Mouse (Mus musculus): ENCODE measurements around the gene Ccl11. TPM values are rescaled to one million over a fixed set of nuclear protein-coding genes. Genes with fewer than 3 reads are reported as not detected.

Ccl11 gene
- polyA plus RNA-seq, 1 experiment from 2014 or later, result 3.3 TPM

- no peak within 1 kb of the TSS for H3K9ac ChIP-seq (ENCODE audit: low read length)
- H3K27ac ChIP-seq (ENCODE audit: low read length), result no peak within 1 kb of the TSS
- no peak within 1 kb of the TSS for H3K4me2 ChIP-seq (ENCODE audit: low read depth, low read length)
- ATAC-seq (replicated peaks; ENCODE audit: extremely low read depth, insufficient read depth, low FRiP score), result no peak
- no peak within 1 kb of the TSS for H3K4me3 ChIP-seq (ENCODE audit: low read length)
- no peaks in the 10 kb centered on the region for H3K27me3 ChIP-seq (ENCODE audit: control insufficient read depth, insufficient read depth, low read length)
- H3K4me1 ChIP-seq (ENCODE audit: control insufficient read depth, insufficient read depth, low read length), result no peaks in the 10 kb centered on the region
- no peaks in the 10 kb centered on the region for H3K9me3 ChIP-seq (replicated peaks; ENCODE audit: control insufficient read depth, low read length)
- WGBS, result 46% methylated on average over 2 of the region's 2 CpGs
- no peaks in the 10 kb centered on the region for H3K36me3 ChIP-seq (ENCODE audit: control insufficient read depth, insufficient read depth)
Measured at GRCm38 (mm10) chr11:82101529-82101928, 43.9 kb downstream of the Ccl11 start, which contains the start of gene Ccl12. Gene Ccl12, plus strand, starts transcription at chr11:82101845.

- Histone ChIP-seq H3K27ac (ENCODE audit: low read length) (no peak overlapping the region), H3K4me2 (ENCODE audit: low read depth, low read length) (no peak overlapping the region), H3K9ac (ENCODE audit: low read length) (no peak overlapping the region), H3K9me3 (replicated peaks; ENCODE audit: control insufficient read depth, low read length) (no peaks in the 10 kb centered on the region), H3K4me3 (ENCODE audit: low read length) (no peak overlapping the region), H3K36me3 (ENCODE audit: control insufficient read depth, insufficient read depth) (no peaks in the 10 kb centered on the region), H3K27me3 (ENCODE audit: control insufficient read depth, insufficient read depth, low read length) (no peaks in the 10 kb centered on the region), H3K4me1 (ENCODE audit: control insufficient read depth, insufficient read depth, low read length) (no peaks in the 10 kb centered on the region)
- ATAC-seq (replicated peaks; ENCODE audit: extremely low read depth, insufficient read depth, low FRiP score), result no peak
Measured at GRCm38 (mm10) chr11:82109611-82110010, 52.0 kb downstream of the Ccl11 start.

- no peak overlapping the region for H3K4me2 ChIP-seq (ENCODE audit: low read depth, low read length)
- ATAC-seq (replicated peaks; ENCODE audit: extremely low read depth, insufficient read depth, low FRiP score), result no peak
- 56% methylated on average over 6 of the region's 6 CpGs for WGBS
Measured at GRCm38 (mm10) chr11:82110372-82111248, 53.0 kb downstream of the Ccl11 start.

More at GRCm38 (mm10) chr11:82110372-82111248, 53.0 kb downstream of the Ccl11 start:
- Histone ChIP-seq H3K4me1 (ENCODE audit: control insufficient read depth, insufficient read depth, low read length) (no peaks in the 10 kb centered on the region), H3K9me3 (replicated peaks; ENCODE audit: control insufficient read depth, low read length) (no peaks in the 10 kb centered on the region), H3K27me3 (ENCODE audit: control insufficient read depth, insufficient read depth, low read length) (no peaks in the 10 kb centered on the region), H3K27ac (ENCODE audit: low read length) (no peak overlapping the region), H3K36me3 (ENCODE audit: control insufficient read depth, insufficient read depth) (no peaks in the 10 kb centered on the region), H3K4me3 (ENCODE audit: low read length) (no peak overlapping the region), H3K9ac (ENCODE audit: low read length) (no peak overlapping the region)

Other genes with a start within 250 kb of the Ccl11 start
- gene 5530401A14Rik, start 197.2 kb upstream of the Ccl11 start, polyA plus RNA-seq (2015; fragmentation: Nextera tagmentation; extraction: Ambion mirVana), result not detected in 2 replicates
- gene Asic2, start 89.4 kb upstream of the Ccl11 start, polyA plus RNA-seq (2015; fragmentation: Nextera tagmentation; extraction: Ambion mirVana), result not detected in 2 replicates
- 9.1 and 12.3 TPM in 2 replicates for gene Ccl2, start 22.3 kb upstream of the Ccl11 start, polyA plus RNA-seq (2015; fragmentation: Nextera tagmentation; extraction: Ambion mirVana)
- gene Gm17268, start 19.3 kb upstream of the Ccl11 start, polyA plus RNA-seq (2015; fragmentation: Nextera tagmentation; extraction: Ambion mirVana), result not detected in 2 replicates
- gene Ccl7, start 12.1 kb upstream of the Ccl11 start, polyA plus RNA-seq (2015; fragmentation: Nextera tagmentation; extraction: Ambion mirVana), result 3.4 and 6.0 TPM in 2 replicates
- gene Ccl12, start 44.0 kb downstream of the Ccl11 start, polyA plus RNA-seq (2015; fragmentation: Nextera tagmentation; extraction: Ambion mirVana), result 1.7 TPM in 2 replicates
- gene Ccl8, start 57.4 kb downstream of the Ccl11 start, polyA plus RNA-seq (2015; fragmentation: Nextera tagmentation; extraction: Ambion mirVana), result 0.32 and 1.0 TPM in 2 replicates
- 0.30 TPM in 1 of 2 replicates, not detected in the other for gene Ccl1, start 247.9 kb downstream of the Ccl11 start, polyA plus RNA-seq (2015; fragmentation: Nextera tagmentation; extraction: Ambion mirVana)

Measured in heart, embryonic 16.5 days (tissue).